Mouse (Mus musculus) ovary, adult 18-20 months (tissue): Measurements from ENCODE around the gene Naa80.
"Not testable (repeated sequence)": the region's sequence is repeated elsewhere in the genome, so short reads cannot be mapped to it uniquely, and the experiment has no call there.

Experiments
- DNase-seq: peaks from one replicate; pipeline ENCODE4 v3.0.0; 2022; ENCODE audit warnings: low spot score, mixed read lengths

Naa80 gene

DNA sequence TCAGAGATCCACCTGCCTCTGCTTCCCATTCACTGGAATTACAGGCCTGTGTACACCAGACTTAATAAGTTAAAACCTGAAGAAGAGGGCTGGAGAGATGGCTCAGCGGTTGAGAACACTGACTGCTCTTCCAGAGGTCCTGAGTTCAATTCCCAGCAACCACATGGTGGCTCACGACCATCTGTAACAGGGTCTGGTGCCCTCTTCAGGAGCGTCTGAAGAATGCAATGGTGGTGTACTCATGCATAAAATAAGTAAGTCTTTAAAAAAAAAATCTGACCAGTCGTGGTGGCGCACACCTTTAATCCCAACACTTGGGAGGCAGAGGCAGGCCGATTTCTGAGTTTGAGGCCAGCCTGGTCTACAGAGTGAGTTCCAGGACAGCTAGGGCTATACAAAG, 4.9 kb upstream of the Naa80 start:
- not testable (repeated sequence) for DNase-seq

DNA sequence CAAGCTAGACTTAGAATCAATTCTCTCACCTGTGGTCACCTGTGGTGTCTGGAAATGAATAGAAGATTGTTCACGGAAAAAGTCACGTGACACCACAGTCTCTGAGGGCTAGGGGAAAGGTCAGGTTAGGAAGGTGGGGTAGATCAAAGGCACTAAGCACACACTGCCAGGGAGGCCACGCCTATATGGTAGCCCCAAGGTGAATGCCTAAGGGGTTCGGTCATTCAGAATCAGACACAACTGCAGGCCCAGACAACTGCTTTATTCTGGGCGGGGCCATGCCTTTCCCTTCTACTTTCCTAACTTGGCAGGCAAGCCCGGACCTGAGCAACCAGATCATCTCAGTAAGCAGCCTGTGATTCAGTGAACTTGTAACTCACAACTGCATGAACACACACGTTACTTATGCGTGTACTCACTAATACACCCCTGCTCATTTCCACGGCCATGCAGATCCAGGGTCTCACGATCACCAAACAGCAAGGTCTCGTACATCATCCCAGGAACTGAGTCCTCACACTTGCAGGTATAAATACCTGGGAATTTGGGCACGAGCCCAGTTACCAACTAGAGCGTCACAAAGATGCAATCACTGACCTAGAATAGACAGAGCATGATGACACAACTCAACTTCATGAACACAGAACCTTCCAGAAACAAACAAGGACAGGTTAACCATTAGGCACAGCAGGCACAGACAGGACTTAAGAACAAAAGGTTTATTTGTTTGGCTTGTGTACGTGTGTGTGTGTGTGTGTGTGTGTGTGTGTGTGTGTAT, 2.9 kb upstream of the Naa80 start:
- no peak for DNase-seq

GRCm38 (mm10) chr9:107576357-107577107, 2.2 kb upstream of the Naa80 start, which contains the start of gene Hyal1:
Hyal1 (plus strand) TSS chr9:107576927.
- peak; percentile 78 for DNase-seq

DNA sequence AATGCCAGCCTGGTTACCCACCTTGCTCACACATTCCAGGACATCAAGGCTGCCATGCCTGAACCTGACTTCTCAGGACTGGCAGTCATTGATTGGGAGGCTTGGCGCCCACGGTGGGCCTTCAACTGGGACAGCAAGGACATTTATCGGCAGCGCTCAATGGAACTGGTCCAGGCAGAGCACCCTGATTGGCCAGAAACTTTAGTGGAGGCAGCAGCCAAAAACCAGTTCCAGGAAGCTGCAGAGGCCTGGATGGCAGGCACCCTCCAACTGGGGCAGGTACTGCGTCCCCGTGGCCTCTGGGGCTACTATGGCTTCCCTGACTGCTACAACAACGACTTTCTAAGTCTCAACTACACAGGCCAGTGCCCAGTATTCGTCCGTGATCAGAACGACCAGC, 816 bp upstream of the Naa80 start:
- no peak for DNase-seq

- no peak for DNase-seq
These were observed 575 bp downstream of the Naa80 start for GRCm38 (mm10) chr9:107579023-107579900.

DNA sequence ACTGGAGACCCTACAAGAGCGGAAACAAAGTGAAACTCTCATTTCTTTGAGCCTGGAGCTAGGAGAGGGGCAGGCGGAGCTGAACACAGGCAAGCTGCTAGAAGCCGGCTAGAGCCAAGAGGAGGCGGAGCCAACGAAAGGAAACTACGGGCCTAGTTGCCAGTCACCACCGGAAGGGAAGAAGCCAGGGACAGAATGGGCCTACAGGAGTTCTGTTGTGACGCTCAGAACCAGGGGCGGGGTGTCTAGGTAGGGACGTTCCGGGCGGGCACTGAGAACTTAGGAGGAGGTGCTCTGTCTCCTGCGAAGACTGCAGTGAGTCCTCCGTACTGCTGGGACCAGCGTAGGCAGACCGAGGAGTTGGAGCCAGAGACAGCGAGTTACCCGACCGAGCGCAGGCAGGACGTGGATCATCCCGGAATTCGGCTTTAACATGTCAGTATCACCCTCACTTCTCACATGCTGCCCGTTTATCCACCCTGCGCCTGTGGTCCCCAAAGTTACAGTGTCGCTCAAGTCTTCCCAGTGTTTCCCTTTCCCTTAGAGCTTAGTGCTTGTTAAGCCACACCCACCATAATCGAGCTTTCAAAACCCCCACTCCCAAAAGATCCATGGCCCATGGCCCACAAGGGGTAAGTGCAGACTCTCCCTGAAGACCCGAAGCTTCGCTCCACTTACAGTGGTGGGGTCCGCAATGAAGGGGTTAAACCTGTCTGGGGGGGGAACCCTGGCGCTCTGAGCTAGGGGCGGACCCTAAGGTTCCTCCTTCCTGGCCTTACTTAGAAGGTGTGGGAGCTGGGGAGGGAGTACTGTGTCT, 2.0 kb downstream of the Naa80 start, which contains the start of gene Hyal3:
Gene Hyal3, plus strand, starts transcription at position 318 of the 817 bp plus-strand sequence.
- peak; percentile 89 for DNase-seq

GRCm38 (mm10) chr9:107581584-107581983, 2.9 kb downstream of the Naa80 start:
- DNase-seq, result no peak

DNA sequence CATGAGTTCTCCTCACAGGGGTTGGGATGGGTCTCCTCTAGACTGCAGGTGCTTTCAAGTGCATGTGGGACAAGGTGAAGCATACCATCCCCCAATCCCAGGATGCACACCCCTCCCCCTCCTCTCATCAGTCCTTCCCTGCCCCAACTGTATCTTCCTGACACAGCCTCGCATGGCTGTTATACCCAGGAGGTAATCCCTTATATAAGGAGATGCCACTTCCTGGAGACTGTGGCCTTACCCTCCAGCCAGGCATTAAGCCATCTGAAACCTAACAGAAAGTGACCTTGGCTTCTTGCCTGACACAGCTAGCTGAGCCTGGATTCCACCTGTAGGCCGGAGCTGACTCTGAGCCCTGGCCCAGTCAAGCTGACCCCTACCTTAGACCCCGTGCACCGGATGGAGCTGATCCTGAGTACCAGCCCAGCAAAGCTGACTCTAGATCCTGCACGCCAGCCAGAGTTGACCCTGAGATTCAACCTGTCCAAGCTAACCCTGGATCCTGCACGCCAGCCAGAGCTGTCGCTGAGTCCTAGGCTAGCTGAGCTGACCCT, 3.9 kb downstream of the Naa80 start:
- no peak for DNase-seq

- no peak for DNase-seq
These were observed 4.5 kb downstream of the Naa80 start for GRCm38 (mm10) chr9:107583174-107583573.

DNA sequence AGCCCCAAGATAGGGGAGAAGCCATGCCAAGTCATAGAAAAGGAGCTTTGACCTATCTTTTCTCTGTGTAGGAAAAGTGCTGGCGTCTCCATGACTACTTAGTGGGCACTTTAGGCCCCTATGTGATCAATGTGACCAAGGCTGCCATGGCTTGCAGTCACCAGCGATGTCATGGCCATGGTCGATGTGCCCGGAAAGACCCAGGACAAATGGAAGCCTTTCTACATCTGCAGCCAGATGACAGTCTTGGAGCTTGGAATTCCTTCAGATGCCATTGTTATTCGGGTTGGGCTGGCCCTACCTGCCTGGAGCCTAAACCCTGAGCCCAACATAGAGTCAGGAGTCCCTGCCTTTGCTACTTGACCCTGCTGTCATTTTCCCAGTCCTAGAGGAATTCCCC, 7.8 kb downstream of the Naa80 start:
- no peak for DNase-seq

DNA sequence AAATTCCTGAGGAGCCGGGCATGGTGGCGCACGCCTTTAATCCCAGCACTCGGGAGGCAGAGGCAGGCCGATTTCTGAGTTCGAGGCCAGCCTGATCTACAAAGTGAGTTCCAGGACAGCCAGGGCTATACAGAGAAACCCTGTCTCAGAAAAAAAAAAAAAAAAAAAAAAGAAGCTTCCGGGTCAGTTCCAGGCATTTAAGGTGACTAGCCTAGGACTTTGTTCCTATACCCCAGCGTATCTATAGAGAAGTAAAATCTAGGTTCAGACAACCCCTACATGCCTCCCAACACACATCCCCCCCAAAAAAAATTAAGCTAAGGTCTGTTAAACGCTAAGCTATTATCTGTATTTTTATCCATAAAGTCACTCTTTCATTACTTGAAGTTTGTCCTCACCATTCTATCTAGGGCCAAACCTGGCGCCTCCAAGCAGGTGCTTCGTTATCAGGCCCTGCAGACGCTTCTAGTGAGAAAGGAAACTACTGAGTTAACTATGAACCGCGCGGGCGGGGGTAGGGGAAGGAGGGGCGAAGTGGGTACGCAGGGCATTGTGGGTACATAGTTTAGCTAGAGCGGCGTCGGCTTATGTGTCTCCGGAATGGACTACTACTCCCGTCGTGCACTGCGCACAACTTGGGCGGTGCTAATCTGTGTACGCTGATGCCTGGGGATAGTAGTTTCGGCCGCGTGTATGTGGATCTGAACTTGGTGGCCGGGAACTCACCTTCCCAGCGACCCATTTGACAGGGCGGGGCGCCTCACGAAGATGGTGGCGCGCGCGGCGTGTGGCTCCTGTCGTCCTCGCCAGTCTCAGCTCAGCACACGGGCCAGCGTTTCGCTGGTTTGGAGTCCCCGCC, 8.5 kb downstream of the Naa80 start, which contains the start of gene Ifrd2:
Gene Ifrd2, plus strand, starts transcription at position 669 of the 859 bp plus-strand sequence.
- peak; percentile 97 for DNase-seq

- DNase-seq, result no peak
These were observed 9.3 kb downstream of the Naa80 start for GRCm38 (mm10) chr9:107587833-107588639.

DNA sequence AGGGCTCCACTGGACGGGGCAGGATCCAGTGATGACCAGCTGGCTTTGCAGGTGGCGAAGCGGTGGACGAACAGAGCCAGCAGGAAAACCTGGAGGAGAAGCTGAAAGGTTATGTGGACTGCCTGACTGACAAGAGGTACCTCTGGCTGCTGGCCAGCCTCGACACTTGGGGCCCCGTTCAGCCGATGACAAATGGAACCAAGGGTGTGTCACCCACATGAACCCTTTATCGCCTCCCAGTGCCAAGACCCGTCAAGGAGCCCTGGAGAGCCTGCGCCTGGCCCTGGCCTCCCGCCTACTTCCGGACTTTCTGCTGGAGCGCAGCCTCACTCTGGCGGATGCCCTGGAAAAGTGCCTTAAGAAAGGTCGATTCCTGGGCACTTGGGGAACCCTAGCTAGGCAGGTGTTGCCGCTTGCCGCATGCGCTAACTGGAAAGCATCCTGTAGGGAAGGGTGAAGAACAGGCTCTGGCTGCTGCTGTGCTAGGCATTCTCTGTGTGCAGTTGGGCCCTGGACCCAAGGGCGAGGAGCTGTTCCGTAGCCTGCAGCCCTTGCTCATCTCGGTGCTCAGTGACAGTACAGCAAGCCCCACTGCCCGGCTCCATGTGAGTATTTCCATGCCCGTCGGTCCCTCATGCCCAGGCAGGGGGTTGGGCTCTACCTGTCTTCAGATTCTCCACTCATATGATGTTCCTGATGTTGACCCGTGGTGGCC, 11.5 kb downstream of the Naa80 start:
- no peak for DNase-seq

DNA sequence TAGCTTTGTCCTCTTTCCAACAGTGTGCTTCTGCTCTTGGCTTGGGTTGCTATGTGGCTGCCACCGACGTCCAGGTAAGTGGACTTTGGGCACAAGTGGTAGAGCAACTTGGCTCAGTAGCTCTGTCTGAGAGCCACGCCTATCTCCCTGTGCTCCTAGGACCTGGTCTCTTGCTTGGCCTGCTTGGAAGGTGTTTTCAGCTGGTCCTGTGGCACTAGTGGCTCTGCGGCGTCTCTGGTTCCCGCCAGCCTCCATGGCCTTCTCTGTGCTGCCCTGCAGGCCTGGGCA, 12.0 kb downstream of the Naa80 start:
- no peak for DNase-seq

DNA sequence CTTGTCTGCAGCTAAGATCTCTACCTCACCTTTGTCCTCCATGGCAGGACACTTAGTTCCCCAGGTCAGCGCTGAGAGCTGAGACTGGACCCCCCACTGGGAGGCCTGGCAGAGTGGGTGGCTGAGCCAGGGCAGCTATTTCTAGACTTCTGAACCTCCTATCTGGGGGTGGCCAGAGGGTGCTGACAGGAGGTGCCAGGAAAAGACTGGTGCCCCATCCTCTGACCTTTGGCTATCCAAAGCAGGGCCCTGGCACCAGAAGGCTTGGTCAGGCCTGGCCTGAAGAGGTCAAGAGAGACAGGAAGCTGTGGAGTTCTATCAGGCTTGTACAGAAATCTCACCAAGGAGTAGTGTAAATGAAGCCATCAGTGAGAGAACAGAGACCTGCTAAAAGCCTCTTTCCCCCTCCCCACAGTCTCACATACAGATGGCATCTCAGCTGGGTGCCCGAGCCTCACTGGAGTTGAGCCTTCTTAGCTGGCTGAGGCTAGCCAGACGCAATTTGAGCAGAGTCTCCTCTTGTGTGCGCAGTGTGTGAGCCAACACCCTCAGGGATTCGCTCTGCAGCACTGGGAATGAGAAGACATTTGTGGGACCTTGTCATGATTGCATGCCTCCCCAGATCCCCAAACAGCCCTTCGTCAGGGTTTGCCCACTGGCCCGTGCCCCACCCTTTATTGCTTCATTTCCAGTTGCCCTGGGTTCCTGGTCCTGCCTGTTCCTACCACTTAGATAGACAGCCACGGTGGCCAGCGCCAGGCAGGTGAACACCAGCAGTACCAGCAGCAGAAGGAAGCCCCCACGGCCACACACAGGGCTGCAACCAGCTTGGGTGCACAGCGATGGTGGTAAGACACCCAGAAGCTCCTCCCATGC, 14.7 kb downstream of the Naa80 start:
- no peak for DNase-seq

DNA sequence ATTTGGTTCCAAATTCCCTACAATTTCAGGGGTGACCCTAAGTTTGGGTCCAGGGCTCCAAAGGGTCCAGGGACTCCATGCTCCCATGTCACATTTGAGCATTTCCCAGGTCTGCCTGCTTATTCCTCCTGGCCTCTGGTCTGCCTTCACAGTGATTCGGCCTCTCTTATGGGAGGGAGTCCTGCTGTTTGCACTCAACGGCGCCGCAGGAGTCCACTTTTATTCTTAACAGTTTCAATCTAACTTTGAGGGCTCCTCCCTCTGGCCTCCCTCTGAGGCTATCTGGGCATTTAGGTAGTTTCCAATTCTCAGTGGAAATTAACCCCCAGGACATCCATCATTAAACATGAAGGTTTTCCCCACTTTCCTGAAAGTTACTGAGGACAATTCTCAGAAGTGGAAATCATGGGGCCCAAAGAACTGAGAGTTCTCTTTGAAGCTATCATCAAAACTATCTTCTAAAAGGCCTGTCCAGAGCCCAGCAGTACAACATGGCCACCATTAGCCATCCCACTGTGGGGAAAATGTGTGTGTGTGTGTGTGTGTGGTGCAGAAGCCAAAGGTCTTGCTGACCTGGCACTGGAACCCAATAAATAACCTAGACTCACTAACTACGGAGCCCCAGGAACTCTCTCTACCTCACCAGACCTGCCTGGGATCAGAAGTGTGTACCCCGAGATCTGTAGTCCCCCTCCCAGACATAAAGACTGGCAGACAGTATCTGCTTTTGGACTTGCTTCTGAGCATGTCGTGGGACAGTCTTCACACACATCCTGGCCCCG, 15.8 kb downstream of the Naa80 start:
- no peak for DNase-seq
